Mouse (Mus musculus) heart, adult 2 months (tissue): Measurements from ENCODE around the gene Atp11c.

Experiments
- CTCF ChIP-seq: fragments of 200-600 bp; IDR thresholded peaks from 2 replicates; pipeline ENCODE4 v1.8.1; 2022; ENCODE audit warnings: antibody characterized with exemption, mild to moderate bottlenecking, moderate library complexity
- EP300 ChIP-seq: fragments of 200-500 bp; IDR thresholded peaks from 2 replicates; pipeline ENCODE4 v1.6.1; 2011; ENCODE audit warnings: low read depth, low read length, control low read depth; ENCODE audit not compliant: insufficient read depth
- POLR2A ChIP-seq: fragments of 200-500 bp; IDR thresholded peaks from 2 replicates; pipeline ENCODE4 v1.6.1; 2011; ENCODE audit warnings: mild to moderate bottlenecking, low read depth, low read length, control low read depth; ENCODE audit not compliant: insufficient read depth

GRCm38 (mm10) chrX:60381711-60382110 is 210.8 kb downstream of the Atp11c start:
- TF ChIP-seq POLR2A (no peak), EP300 (no peak), CTCF (no peak)
